Mouse (Mus musculus): Measurements from ENCODE around the gene Sertad3.

The Sertad3 gene

GRCm38 (mm10) chr7:27471390-27472120, 2.0 kb upstream of the Sertad3 start:
- DNase-seq = no peak

GRCm38 (mm10) chr7:27472596-27472995, 972 bp upstream of the Sertad3 start:
- DNase-seq = peak; percentile 44

GRCm38 (mm10) chr7:27473835-27474489, 394 bp downstream of the Sertad3 start:
- DNase-seq = no peak

GRCm38 (mm10) chr7:27474490-27474954, 954 bp downstream of the Sertad3 start:
- DNase-seq = peak; percentile 90

GRCm38 (mm10) chr7:27475596-27475995, 2.0 kb downstream of the Sertad3 start:
- DNase-seq = no peak

GRCm38 (mm10) chr7:27476098-27476635, 2.6 kb downstream of the Sertad3 start:
- no peak for DNase-seq

GRCm38 (mm10) chr7:27478561-27478960, 5.0 kb downstream of the Sertad3 start:
- no peak for DNase-seq

GRCm38 (mm10) chr7:27479750-27480149, 6.2 kb downstream of the Sertad3 start:
- DNase-seq = no peak

GRCm38 (mm10) chr7:27480506-27480905, 6.9 kb downstream of the Sertad3 start:
- DNase-seq = no peak

- DNase-seq = no peak
Observed at GRCm38 (mm10) chr7:27480927-27481626, 7.5 kb downstream of the Sertad3 start.

- DNase-seq = peak; percentile 76
Observed at GRCm38 (mm10) chr7:27481627-27481969, 8.0 kb downstream of the Sertad3 start.

- no peak for DNase-seq
Observed at GRCm38 (mm10) chr7:27483860-27484259, 10.3 kb downstream of the Sertad3 start.

GRCm38 (mm10) chr7:27486102-27486769, 12.7 kb downstream of the Sertad3 start:
- no peak for DNase-seq

GRCm38 (mm10) chr7:27486770-27487697, 13.5 kb downstream of the Sertad3 start, which contains the start of gene Sertad1:
Gene Sertad1 (plus strand): TSS chr7:27486910.
- peak; percentile 100 for DNase-seq

GRCm38 (mm10) chr7:27487740-27488268, 14.2 kb downstream of the Sertad3 start:
- DNase-seq = peak; percentile 36

- DNase-seq = no peak
Observed at GRCm38 (mm10) chr7:27489270-27489869, 15.8 kb downstream of the Sertad3 start.

- no peak for DNase-seq
Observed at GRCm38 (mm10) chr7:27490227-27490542, 16.6 kb downstream of the Sertad3 start.

GRCm38 (mm10) chr7:27490543-27491329, 17.2 kb downstream of the Sertad3 start:
- DNase-seq = peak; percentile 93

GRCm38 (mm10) chr7:27491856-27492255, 18.3 kb downstream of the Sertad3 start:
- DNase-seq = no peak

GRCm38 (mm10) chr7:27493022-27493421, 19.5 kb downstream of the Sertad3 start:
- DNase-seq = no peak

Data from thymus, postnatal 25 days (tissue).